Mouse (Mus musculus) limb, embryonic 11.5 days (tissue): ENCODE measurements at regions not wholly inside any gene's neighbourhood (a gene's known extent, or its start where the extent isn't known, plus 50 kb on each side); places are given as distances from the start of the nearest gene placed in this dataset.
"Not testable (repeated sequence)": the region's sequence is repeated elsewhere in the genome, so short reads cannot be mapped to it uniquely, and the experiment has no call there.

Source experiments
- ATAC-seq: fragments of 200-750 bp; cut with Nextera tagmentation; 2 replicates; pipeline ENCODE4 v1.8.0; 2017; ENCODE audit warnings: low read depth; ENCODE audit not compliant: insufficient number of reproducible peaks, low FRiP score, low TSS enrichment
- DNase-seq: peaks from one replicate; pipeline ENCODE4 v3.0.0-alpha.2; 2015; ENCODE audit warnings: low spot score
- H3K27ac ChIP-seq: fragments of 300-500 bp; sonication (generic); replicated peaks from 2 replicates; pipeline ENCODE4 v1.5.1; 2014; ENCODE audit warnings: low read depth, mild to moderate bottlenecking, low read length
- H3K27me3 ChIP-seq: fragments of 300-500 bp; sonication (generic); 2 replicates; pipeline ENCODE4 v1.6.1; 2014; ENCODE audit warnings: mild to moderate bottlenecking, low read length, mixed read lengths; ENCODE audit not compliant: control insufficient read depth, insufficient read depth
- H3K36me3 ChIP-seq: fragments of 300-500 bp; sonication (generic); 2 replicates; pipeline ENCODE4 v1.6.1; 2014; ENCODE audit warnings: mild to moderate bottlenecking, low read length, moderate library complexity, mixed read lengths; ENCODE audit not compliant: control insufficient read depth, insufficient read depth
- H3K4me1 ChIP-seq: fragments of 300-500 bp; sonication (generic); 2 replicates; pipeline ENCODE4 v1.6.1; 2014; ENCODE audit warnings: low read length, mixed read lengths; ENCODE audit not compliant: control insufficient read depth, insufficient read depth
- H3K4me2 ChIP-seq: fragments of 300-500 bp; sonication (generic); 2 replicates; pipeline ENCODE4 v1.6.1; 2014; ENCODE audit warnings: low read depth, mild to moderate bottlenecking, moderate library complexity; ENCODE audit not compliant: severe bottlenecking
- H3K4me3 ChIP-seq: fragments of 300-500 bp; sonication (generic); 2 replicates; pipeline ENCODE4 v1.5.1; 2014; ENCODE audit warnings: low read depth, low read length
- H3K9ac ChIP-seq: fragments of 300-500 bp; sonication (generic); 2 replicates; pipeline ENCODE4 v1.6.1; 2014; ENCODE audit warnings: mild to moderate bottlenecking, low read length
- H3K9me3 ChIP-seq: fragments of 300-500 bp; sonication (generic); 2 replicates; pipeline ENCODE4 v1.6.1; 2016; ENCODE audit warnings: low read length; ENCODE audit not compliant: control insufficient read depth
- whole genome bisulfite sequencing: fragments of 180-500 bp; shearing (Covaris S2); extraction: QIAGEN DNeasy Blood & Tissue Kit; methylation state at CpG from one replicate; pipeline ENCODE4 v1.1.7; 2014; 5-methylcytosine and 5-hydroxymethylcytosine counted together

DNA sequence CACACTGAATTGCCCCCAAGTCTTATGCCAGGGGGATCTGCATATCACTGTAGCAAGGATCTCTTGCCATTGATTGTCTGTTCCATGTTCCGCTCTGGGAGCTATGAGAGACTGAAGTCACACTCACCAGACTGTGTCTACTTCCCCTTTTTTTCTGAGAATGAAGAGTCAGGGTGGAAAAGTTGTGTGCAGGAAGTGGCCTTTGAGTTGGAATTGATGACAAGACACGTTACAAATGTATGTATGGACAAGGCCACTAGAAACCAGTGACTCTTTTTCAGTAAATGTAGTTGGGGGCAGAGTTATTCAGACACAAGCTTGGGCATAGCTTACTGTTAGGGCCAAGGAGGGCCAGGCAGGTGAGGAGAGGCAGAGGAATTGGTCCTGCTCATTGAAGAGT, 70.4 kb upstream of the Creb5 start:
- no peak overlapping the region for H3K4me2 ChIP-seq
- H3K9ac ChIP-seq = no peak overlapping the region
- no peak overlapping the region for H3K27ac ChIP-seq
- peaks cover 9% of the 10 kb centered on the region for H3K4me1 ChIP-seq
- no peaks in the 10 kb centered on the region for H3K36me3 ChIP-seq
- H3K9me3 ChIP-seq = no peaks in the 10 kb centered on the region
- DNase-seq (no peak), ATAC-seq (no peak)
- 84% methylated on average over 2 of the region's 2 CpGs for WGBS
- no peaks in the 10 kb centered on the region for H3K27me3 ChIP-seq
- H3K4me3 ChIP-seq = no peak overlapping the region

DNA sequence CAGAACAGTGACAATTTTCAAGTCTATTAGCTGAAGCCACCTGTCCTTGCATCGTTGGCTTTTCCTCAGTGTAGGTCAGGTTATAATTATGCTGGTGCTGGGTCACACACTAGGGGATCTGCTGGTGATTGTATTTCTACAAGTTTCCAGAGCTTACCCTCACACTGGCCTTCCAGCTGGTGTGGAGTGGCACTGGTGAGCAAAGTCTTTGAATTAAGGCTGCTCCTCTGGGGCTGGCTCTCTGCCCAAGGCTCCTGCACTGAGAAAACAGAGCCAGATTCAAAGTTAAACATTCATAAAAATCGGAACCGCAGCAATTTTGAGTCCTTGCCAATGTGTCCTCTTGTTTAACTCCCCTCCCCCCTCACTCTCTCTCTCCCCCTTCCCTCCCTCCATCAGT, 75.7 kb upstream of the Creb5 start:
- peaks cover 6% of the 10 kb centered on the region; the same call in 1 of the 2 replicates for H3K4me1 ChIP-seq
- H3K27me3 ChIP-seq = no peaks in the 10 kb centered on the region
- no peaks in the 10 kb centered on the region for H3K9me3 ChIP-seq
- ATAC-seq = no peak
- DNase-seq = no peak
- no peak overlapping the region for H3K9ac ChIP-seq
- H3K4me3 ChIP-seq = no peak overlapping the region
- no peak overlapping the region for H3K4me2 ChIP-seq
- no peak overlapping the region for H3K27ac ChIP-seq
- H3K36me3 ChIP-seq = no peaks in the 10 kb centered on the region
- WGBS = 55% methylated on average over 3 of the region's 3 CpGs

DNA sequence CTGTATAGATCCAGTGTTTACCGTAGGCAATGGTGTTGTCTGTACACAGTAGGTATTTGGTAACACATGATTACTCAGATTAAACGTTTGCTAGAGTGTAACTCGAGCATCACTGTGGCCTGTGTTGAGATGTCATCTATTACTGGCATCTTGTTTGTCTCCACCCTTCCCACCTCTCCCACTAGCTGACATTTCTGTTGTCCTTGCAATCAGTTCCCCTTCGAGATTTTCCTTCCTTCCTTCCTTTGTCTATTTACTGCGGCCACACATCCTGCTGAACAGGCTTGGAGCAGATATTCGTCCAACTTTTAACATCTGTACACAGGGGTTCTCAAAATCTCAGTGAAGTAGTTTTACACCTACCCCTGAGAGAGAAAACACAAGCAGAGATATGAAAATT, 77.7 kb upstream of the Creb5 start:
- no peak for ATAC-seq
- Histone ChIP-seq H3K4me3 (no peak overlapping the region), H3K36me3 (no peaks in the 10 kb centered on the region), H3K4me1 (peaks cover 6% of the 10 kb centered on the region; the same call in 1 of the 2 replicates), H3K27ac (no peak overlapping the region), H3K27me3 (no peaks in the 10 kb centered on the region), H3K4me2 (no peak overlapping the region), H3K9me3 (no peaks in the 10 kb centered on the region), H3K9ac (no peak overlapping the region)
- WGBS = 63% methylated on average over 6 of the region's 6 CpGs
- DNase-seq = no peak

DNA sequence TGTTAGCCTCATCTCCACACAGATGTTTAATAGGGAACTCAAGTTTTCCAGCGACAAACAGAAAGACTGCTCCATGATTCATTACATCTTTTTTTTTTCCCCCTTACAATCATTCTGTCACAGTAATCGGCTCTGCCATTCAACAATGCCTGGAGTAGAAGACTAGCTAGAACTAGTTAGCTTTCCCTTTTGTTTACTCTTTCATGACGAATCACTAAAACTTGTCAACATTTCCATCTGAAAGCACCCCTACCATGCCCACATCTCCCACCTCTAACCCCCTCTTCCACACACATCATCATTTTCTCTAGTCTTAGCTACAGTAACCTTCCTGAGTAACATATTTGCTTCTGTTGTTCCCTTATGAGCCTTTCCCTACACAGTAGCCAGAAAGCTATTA, 78.6 kb upstream of the Creb5 start:
- no peak overlapping the region for H3K4me3 ChIP-seq
- ATAC-seq = no peak
- H3K36me3 ChIP-seq = no peaks in the 10 kb centered on the region
- H3K4me1 ChIP-seq = peaks cover 6% of the 10 kb centered on the region; the same call in 1 of the 2 replicates
- H3K9me3 ChIP-seq = no peaks in the 10 kb centered on the region
- H3K27me3 ChIP-seq = no peaks in the 10 kb centered on the region
- no peak overlapping the region for H3K9ac ChIP-seq
- H3K4me2 ChIP-seq = no peak overlapping the region
- no peak for DNase-seq
- 69% methylated on average over 3 of the region's 3 CpGs for WGBS
- no peak overlapping the region for H3K27ac ChIP-seq

- no peak overlapping the region for H3K4me2 ChIP-seq
- no peaks in the 10 kb centered on the region for H3K9me3 ChIP-seq
- no peak for ATAC-seq
- DNase-seq = no peak
- H3K27me3 ChIP-seq = no peaks in the 10 kb centered on the region
- no peak overlapping the region for H3K4me3 ChIP-seq
- 78% methylated on average over 5 of the region's 5 CpGs for WGBS
- H3K9ac ChIP-seq = no peak overlapping the region
- peaks cover 6% of the 10 kb centered on the region; the same call in 1 of the 2 replicates for H3K4me1 ChIP-seq
- H3K27ac ChIP-seq = no peak overlapping the region
- no peaks in the 10 kb centered on the region for H3K36me3 ChIP-seq
Observed at GRCm38 (mm10) chr6:53207781-53208180, 79.3 kb upstream of the Creb5 start.

DNA sequence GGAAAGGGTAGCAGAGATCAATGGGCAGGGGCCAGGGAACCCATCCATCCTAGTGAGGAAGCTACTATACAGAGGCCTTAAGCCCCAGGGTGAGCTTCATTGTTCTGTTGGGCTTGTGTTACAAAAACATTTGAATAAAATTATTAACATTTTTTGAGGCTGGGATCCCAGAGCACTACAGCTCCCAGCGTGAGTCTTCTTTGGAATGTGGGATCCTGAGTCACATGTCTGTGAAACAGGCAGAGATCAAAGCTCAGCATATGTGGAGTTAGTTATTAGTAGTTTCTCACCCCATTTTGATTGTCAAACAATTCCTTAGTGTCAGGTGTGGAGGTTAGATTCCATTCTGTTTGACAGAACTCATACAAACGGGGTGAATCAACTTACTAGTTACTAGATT, 79.7 kb upstream of the Creb5 start:
- Histone ChIP-seq H3K9ac (no peak overlapping the region), H3K27me3 (no peaks in the 10 kb centered on the region), H3K36me3 (no peaks in the 10 kb centered on the region), H3K4me1 (peaks cover 6% of the 10 kb centered on the region; the same call in 1 of the 2 replicates), H3K9me3 (no peaks in the 10 kb centered on the region), H3K4me3 (no peak overlapping the region), H3K27ac (no peak overlapping the region), H3K4me2 (no peak overlapping the region)
- 62% methylated on average over 2 of the region's 2 CpGs for WGBS
- ATAC-seq (no peak), DNase-seq (no peak)

DNA sequence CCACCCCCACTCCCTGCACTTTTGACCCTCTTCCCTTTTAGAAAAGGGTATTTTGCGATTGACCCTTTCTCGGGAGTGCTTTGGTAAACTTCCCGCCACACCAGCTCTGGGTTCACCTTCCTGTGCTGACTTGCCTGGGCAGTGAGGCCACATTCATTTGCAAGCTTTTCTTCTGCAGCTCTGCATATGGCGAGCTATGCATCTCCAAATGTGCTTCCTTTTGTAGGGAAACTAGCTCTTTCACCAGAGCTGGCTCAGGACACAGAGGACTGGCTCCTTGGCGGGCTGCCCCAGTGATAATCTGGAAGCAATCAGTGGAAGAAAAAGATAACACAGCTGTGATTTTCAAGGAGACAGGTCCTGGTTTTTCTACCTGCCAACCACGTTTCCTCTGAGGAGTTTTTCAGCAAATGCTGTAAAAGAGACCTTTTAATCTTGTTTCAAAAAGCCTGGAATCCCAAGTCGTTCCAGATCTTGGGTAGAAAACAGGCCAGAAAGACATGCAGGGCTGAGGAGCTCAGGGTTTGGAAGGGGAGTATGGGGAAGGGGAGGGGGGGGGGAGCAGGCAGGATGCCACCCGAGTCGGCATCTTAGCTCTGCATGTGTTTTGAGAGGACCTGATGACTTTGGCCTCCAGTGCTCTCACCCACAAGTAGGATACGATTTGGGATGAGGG, 85.7 kb upstream of the Creb5 start:
- no peaks in the 10 kb centered on the region for H3K27me3 ChIP-seq
- no peaks in the 10 kb centered on the region for H3K9me3 ChIP-seq
- H3K4me2 ChIP-seq = no peak overlapping the region
- H3K9ac ChIP-seq = no peak overlapping the region
- no peak overlapping the region for H3K27ac ChIP-seq
- no peak overlapping the region for H3K4me3 ChIP-seq
- H3K36me3 ChIP-seq = no peaks in the 10 kb centered on the region
- no peak for ATAC-seq
- peaks cover 6% of the 10 kb centered on the region for H3K4me1 ChIP-seq
- DNase-seq = peak; percentile 34
- WGBS = 8% methylated on average over 10 of the region's 10 CpGs

GRCm38 (mm10) chr6:53199474-53199873, 87.6 kb upstream of the Creb5 start:
- no peak for DNase-seq

DNA sequence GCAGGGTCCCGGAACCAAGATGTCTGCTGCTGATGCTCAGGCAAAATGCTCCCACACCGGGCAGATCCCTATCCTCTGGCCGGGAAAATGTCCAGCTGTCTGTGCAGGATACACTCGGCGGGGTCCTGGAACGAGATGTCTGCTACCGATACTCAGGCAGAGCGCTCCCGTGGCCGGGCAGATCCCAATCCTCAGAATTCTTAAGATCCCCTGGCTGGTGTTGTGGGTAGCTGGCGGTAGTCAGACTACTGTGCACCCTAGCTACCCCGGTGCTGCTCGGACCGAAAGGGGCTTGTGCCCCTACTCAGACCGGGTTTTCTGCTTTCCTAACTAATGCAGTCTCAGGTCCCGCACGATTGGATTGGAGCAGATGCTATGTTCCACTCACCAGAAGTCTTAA, 104.9 kb upstream of the Creb5 start:
- H3K27ac ChIP-seq, H3K36me3 ChIP-seq, H3K4me3 ChIP-seq, DNase-seq, H3K4me1 ChIP-seq, H3K27me3 ChIP-seq, ATAC-seq, H3K9ac ChIP-seq, H3K4me2 ChIP-seq, H3K9me3 ChIP-seq: not testable (repeated sequence)
- WGBS = 96% methylated on average over 17 of the region's 17 CpGs

More at GRCm38 (mm10) chr6:53199474-53199873, 87.6 kb upstream of the Creb5 start:
- Histone ChIP-seq H3K9me3 (no peaks in the 10 kb centered on the region), H3K4me3 (no peak overlapping the region), H3K36me3 (no peaks in the 10 kb centered on the region), H3K27me3 (no peaks in the 10 kb centered on the region), H3K27ac (no peak overlapping the region), H3K4me1 (peaks cover 6% of the 10 kb centered on the region), H3K4me2 (no peak overlapping the region), H3K9ac (no peak overlapping the region)
- no peak for ATAC-seq
- whole genome bisulfite sequencing = 85% methylated on average over 2 of the region's 2 CpGs
